Mouse (Mus musculus): ENCODE data around the gene Umad1.

Gene Umad1

DNA sequence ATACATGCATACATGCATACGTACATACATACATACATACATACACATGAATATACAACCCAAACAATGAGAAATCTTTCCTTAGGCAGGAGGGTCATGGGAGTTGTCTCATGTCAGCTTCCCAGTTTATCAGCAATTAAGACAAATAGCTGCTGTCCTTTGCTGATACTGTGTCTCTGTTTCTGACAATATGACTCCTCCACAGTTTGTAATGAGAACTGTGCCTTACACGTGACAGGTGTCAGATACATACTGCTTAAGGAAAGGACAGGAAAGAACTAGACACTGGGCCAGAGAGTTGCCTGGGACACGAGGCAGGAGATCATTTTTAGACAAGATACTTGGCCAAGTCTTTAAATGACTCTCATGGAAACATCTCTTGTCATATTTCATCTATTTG is 215.2 kb downstream of the Umad1 start:
- no peak for DNase-seq (ENCODE audit: low spot score in 2 of 2)

DNA sequence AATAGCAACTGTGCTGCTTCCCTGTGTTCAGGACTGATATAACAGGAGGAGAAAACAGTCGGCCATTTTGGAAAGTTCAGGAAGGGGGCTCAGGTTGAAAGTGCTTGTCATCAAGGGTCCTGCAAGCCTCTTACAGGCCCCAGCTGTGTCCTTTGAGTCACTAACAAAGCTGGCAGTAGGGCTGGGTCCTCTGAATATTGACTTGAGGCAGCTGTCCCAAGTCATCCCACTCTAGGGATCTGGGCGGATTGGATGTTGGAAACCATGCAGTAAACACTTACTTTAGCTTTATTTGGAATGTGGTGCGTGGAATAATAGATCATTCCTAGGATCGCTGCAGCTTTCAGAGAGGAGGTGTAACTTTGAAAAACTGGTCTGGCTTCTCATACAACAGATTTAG is 215.7 kb downstream of the Umad1 start:
- no peak for DNase-seq (ENCODE audit: low spot score in 2 of 2)

DNA sequence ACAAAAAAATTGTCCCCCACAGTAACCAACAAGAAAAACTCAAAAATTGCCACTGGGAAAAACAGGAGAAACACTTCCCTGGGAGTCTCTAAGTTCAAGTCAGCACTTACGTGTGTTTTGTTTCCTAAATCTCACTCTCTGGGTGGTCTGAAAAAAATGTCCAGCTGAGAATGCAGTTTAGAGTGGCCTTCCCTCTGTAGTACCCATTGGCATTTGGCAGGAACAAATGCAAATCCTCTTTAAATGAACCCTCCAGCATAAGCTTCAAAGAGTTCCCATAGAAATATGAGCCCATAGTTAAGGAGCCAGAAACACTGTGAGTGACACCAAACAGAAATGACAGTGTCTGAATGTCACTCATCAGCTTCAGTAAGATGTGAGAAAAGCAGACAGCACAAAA is 220.1 kb downstream of the Umad1 start:
- no peak for DNase-seq (ENCODE audit: low spot score in 2 of 2)

DNA sequence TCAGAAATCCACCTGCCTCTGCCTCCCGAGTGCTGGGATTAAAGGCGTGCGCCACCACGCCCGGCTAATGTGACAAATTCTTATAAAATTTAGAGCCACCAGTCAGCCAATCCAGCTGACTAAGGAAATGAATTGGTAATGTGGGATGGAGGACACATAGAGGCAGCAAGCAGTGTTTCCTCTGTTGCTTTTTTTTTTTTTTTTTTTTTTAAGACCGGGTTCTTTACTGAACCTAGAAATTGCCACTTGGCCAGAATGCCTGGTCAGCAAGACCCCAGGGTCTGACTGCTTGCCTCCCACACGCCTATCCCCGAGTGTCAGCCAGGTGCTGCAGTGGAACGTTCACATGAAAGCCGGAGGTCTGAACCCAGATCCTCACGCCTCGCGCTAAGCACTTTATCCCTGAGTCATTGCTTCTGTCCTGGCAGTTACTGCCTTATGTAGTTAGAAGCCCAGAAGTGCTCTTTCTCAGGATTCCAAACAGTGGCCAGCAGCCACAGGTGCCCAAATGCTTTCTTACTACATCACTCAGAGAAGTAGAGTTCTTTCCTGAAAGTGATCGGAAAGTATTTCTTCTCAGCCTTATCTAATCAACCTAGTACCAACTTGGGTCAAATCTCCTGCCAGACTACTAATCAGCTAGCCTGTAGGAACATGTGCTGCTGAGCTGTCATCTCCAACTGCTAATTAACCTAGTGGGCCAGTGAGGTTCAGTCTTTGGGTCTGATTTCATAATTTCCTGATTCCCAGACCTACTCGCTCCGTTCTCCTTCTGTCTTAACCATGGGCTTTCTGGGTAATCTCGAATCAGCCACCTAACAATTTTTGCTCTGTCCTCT is 225.6 kb downstream of the Umad1 start:
- peak; percentile 43 to 44 for DNase-seq (ENCODE audit: low spot score in 2 of 2)

DNA sequence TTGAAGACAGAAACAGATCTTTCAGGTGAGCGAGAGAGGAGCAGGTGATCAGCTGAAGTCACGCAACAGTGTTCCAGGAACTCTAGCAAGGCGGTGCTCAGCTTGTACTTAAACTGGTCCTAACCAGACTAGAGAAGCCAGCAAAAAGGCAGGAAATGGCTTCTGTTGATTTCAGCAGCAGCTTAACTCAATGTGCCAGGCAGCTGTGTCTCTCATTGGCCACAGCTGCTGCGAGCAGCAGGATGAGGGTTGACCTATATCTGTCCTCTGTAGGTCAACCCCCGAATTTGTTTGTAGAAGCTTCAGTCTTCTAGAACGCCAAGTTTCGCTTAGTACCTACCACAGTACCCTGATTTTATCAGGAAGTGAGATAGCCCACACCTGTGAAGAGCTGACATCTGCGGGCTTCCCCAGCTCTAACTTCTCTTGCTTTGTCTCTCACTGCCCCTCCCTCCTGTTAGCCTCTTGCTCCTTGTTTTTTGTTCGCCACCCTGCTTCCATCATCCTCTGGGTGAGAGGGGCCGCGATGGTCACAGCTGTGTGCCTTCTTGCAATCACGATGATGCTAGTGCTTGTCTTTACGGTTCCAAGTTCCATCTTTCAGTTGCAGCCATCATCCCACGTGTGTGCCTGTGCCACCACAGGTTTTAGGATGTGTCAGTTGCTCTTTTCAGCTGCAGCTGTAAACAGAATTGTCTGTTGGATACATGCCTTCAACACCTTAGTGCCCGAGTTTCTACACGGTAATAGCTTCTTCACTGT is 226.5 kb downstream of the Umad1 start:
- DNase-seq (ENCODE audit: low spot score in 2 of 2), result peak; percentile 81 to 89

DNA sequence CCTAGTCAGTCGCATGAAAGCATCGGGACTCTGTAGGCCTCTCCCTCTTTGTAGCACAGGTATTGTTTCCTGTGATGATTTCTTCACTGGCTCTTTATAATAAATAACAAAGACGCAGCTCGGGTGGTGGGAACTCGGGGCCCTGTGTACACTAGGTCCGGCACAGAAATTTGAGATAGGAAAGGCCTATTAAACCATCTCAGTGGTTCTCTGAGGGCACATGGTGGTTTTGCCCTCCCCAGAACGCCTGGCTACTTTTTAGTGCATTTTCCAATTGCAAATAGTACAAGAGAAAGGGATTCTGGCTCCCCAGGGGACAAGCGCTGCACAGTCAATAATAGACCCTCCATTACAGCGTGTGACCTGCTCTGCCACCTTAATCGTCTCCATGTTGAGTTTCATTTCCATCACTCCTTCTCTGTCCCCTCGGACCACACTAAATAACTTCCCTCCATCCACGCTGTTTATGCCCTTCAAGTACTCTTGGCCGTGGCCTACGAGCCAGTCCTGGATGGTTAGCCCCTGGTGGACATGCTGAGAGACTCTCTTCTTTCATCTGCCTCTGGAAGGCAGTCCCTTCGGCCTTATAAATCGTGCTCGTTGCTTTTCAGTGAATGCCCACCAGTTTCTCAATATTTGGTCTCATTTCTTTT is 227.4 kb downstream of the Umad1 start:
- no peak for DNase-seq (ENCODE audit: low spot score in 2 of 2)

DNA sequence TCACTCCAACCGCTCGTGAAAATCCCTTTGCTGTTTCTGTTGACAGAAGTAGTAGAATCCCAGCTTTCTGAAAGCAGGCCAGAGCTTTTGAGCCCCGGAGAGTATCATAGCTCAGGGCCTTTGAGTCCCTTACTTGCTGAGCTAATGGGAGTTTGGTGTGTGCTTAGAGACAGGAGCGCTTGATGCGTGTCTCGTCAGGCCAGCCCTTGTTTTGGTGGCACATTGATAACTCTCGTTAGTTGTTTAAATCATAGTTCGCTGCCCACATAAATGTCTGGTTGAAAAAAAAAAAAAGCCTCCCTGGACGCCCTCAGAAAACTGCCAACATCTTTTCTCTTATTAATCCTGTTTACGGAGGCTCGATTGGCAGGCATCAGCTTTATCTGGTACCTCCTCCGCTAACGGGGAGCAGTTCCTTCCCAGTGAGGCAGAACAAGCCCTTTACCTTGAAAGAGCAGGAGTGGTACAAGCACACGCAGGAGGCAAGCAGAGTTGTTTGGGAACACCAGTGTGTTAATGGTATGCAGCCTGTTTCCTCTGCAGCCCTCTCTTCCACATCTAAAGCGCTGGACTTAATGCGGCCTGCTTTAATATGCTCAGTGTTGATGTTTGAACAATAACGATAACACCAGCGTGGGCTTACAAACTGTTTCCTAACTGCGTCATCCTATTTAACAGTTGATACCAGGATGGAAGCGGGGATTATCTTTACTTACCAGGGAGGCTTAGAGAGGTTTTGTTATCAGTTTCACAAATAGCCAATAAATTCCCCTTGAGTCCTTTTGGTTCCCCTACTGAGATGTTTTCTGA is 228.2 kb downstream of the Umad1 start:
- no peak for DNase-seq (ENCODE audit: low spot score in 2 of 2)

DNA sequence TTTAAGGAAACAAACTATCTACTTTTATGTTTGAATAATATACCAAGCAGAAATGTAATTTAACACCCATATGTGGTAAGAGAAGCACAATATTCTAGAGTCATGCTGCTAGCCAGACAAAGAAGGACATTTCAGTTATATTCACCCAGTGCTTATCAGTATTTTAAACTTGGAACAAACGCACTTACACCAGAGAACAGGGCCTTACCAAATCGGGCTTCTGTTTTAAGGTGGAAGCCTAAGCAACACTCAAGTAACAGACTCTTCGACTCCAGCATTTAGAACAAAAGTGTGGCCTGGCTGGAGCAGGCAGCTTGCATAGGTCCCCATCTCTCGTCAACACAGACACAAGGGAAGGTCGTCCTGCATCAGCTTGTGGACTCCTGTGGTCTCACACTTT is 229.2 kb downstream of the Umad1 start:
- DNase-seq (ENCODE audit: low spot score in 2 of 2), result no peak

DNA sequence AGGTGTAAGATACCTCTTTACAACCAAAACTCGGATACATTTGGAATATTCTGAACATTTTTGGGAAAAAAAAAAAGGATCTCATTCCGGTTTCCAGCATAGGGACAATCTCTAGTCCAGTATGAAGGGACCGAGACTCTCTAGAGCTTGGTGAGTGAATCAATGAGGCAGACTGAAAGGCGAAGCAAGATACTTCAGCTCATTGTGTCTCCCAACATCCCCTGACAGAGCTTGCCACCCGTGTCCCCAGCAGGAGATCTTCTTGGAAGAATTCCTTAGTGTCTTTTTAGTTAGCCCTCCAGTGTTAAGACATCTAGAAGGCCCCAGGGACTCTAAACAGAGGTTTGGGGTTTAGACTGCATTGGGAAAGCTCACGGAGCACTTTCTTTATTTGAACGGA is 230.2 kb downstream of the Umad1 start:
- DNase-seq (ENCODE audit: low spot score in 2 of 2), result no peak

DNA sequence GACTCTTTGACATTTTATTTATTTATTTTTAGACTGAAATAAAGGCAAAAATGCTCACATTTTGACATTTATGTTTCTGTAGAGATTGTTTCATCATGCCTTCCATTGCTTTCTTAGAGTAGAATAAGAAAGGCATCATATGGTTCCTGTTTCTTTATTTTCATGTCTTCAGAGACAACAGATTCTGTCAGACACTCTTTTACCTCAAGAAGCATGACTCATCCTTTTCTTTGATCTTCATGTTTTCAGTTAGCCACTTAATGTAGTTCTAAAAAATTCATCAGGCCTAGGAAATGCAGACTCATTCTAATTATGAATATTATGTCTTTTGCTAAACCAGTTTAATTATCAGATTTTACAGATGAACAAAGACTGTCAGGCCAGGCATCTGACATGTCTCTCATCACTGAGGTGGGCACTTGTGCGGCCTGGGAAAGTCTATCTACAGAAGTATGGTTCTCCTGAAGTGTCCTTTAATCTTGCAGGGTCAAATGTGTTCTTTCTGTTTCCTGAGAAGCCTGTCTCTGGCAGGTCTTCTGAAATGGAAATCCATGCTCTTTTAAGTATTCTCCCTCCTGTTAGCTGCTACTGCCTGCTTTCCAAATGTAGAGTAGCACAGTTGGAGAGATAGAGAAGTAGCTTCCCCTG is 231.0 kb downstream of the Umad1 start:
- no peak for DNase-seq (ENCODE audit: low spot score in 2 of 2)

DNA sequence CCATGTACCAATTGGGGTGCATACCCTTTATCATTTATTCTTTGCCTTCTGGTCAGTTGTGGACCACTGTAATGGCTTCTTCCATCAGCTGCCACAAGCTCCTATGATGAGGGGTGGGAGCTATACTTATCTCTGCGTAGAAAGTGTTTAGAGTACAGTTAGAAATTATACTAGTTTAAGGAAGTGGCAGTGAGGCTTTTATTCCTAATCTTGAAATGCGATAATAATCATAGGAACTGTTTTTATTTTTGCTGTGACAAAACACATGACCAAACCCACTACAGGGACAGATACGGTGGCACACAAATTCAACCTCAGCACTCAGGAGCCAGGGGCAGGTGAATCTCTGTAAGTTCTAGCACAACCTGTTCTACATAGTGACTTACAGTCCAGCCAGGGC is 233.2 kb downstream of the Umad1 start:
- no peak for DNase-seq (ENCODE audit: low spot score in 2 of 2)

DNA sequence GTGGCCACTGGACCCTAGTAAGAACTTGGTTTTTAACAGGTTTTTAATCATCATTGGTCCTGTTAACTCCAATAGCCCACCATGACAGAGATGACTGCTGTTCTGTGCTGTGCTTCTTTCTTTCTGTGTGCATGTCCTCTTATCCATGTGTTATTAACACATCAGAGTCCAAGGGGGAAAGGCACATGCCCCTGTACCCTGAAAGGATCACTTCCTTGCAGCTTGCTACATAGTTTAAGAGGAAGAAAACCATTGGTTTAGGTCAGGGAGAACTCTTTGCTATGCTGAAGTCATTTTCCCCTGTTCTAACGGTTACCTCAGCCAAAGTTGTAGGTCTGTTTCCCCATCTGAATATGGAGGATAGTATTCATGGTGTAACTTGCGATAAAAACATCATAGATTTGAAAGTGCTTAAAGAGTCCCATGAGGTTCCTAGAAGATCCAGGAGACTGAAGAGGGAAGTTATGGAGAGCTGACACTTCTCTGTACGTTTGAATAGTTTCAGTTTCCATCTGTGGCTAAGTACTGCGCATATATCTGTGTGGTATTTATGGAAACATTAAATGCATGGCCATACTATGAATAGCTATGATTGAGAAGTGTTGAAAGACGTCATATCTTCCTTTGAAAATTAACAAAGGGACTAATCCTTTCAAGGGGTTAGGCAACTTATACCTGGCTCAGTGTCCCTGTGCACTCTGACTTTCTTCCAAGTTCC is 236.2 kb downstream of the Umad1 start:
- DNase-seq (ENCODE audit: low spot score in 2 of 2), result no peak

DNA sequence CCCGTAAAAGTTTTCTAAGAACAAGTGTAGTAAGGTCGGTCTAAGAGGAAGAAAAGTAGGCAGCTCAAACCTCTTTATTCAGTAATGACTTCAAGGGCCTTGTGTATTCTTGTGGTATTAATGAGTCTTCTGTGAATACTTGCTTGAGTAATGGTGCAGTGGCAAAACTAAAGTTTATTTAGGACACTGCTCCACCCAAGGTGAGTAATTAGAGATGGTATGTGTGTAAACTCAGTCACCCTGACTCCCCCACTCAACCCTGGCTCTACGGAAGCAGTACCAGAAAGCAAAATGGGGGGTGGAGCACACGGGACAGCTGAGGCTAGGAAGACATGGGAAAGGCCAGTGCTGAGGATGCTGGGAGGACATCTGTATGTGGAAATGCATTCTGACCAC is 236.7 kb downstream of the Umad1 start:
- DNase-seq (ENCODE audit: low spot score in 2 of 2), result no peak

DNA sequence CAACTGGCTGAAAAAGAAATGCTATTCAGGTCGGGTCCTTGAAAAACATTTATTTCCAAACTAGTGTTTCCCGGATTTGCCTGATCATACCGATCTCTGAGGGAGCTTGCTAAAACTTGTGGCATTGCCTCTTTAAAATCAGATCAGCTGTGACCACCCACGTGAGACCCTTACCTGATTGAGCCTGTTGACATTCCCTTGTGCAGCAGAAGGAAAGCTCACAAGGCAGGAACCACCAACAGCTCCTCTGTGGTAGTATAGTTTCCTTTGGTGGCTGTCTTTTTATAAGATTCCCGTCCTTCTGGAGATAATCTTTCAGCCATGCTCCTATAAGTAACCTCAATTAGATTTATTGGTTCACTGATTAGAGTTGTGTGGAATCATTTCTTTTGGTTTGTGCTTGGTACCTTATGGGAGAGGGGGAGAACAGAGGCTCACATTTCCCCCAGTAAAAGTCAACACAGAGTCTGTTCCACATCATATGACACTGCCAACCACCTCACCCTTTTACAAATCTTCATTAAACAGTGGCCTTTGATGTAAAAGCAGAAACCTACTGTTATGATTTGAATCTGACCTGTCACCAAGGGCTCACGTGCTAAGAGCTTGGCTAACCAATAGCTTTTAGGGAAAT is 238.3 kb downstream of the Umad1 start:
- no peak for DNase-seq (ENCODE audit: low spot score in 2 of 2)

DNA sequence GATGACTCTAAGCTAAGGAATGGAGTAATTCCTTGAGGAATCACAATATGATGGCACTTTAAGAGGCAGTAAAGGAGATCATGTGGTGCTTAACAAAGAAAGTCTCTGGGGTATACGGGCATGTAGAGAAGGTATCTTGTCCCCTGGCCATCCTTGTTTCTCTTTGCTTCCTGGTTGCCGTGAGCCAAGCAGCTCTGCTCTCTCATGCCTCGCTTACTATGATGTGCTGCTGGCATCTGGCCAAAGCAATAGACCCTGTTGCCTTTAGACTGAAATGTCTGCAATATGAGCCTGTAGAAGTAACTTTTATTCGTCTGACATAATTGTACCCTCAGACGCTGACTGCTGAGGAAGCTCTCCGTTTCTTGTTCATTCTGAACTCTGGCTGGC is 238.8 kb downstream of the Umad1 start:
- no peak for DNase-seq (ENCODE audit: low spot score in 2 of 2)

DNA sequence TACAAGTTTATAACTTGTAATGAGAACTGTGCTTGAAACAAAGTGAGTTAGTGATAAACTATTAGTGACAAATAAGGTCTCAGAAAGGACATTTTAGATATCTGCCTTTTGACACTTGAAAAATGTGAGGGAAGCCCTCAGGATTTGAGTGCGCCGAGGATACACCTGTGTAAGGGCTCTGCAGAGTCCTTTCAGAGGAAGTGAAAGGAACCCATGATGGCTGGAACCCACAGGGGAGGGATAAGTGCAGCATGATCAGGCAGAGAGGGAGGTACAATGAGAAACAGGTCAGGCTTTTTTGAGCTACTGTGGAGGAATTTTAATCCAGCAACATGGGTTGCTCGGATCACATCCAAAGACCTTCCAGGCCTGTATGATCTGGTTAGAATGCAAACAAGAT is 239.9 kb downstream of the Umad1 start:
- no peak for DNase-seq (ENCODE audit: low spot score in 2 of 2)

DNA sequence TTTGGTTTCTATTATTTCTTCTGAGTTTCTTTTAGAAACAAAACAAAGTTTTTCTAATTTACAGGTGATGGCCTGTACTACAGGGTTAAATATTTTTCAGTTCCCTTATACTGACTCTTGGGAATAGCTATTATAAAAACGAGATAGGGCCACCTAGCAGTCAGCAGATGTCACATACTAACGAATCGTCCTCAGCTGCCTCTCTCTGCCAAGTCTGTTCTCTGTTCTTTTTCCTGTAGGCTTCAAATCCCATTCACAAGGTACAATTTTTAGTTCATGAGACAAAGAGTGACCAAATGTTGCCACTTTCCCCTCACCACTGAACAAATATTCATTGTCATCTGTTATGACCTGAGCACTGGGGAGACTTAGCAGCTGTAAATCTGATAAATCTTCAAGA is 244.9 kb downstream of the Umad1 start:
- no peak for DNase-seq (ENCODE audit: low spot score in 2 of 2)

DNA sequence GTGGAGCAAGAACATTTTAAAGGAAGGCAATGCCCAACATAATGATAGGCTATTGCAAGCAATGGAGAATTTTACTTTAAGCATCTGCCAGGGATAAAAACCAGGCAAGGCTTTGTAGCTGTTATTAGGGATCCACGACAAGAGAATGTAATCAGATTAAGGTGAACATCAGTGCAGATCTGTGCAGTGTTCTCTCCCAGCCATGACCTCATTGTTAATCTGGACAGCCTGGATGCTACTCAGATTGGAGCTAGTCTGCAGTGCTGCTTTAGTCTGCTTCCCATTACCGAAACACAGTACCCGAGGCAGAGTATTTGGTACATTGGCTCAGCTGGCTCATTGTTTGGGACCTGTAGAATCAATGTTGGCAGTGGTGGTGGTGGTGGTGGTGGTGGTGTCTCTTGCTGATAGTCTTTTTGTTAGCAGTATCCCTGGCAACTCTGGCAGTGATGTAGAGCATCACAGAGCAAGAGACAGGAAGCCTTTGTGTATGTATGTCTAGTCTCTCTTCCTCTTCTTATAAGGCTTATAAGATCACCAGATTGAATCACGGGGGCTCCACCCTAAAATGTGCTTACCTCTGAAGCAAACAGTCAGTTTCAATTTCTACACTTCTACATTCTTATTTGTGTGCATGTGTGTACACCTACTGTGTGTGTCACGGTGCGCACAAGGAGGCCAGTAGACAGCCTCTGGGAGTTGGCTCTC is 245.6 kb downstream of the Umad1 start:
- DNase-seq (ENCODE audit: low spot score in 2 of 2), result no peak

DNA sequence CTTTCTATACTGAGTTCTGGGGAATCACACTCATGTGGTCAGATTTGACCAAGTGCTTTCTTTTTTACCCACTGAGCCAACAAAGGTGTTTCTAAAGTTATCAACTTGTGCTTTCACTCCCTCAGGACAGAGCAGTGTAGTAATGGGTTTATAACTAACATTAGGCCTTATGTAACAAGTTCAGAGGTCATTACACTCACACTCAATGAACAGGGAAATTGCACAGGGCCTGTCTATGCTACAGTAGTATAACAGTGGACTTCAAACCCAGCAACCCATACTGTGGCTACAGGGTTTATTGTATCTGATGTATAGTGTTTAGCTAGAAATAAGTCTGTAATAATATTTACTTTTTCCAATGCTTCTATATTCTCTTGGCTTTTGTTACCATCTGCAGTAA is 247.5 kb downstream of the Umad1 start:
- DNase-seq (ENCODE audit: low spot score in 2 of 2), result no peak

Measured in thymus, postnatal 10 days (tissue).